Mouse (Mus musculus) testis, adult 2 months (tissue): ENCODE data around the gene Serpina3c. TPM values are rescaled to one million over a fixed set of nuclear protein-coding genes. Genes with fewer than 3 reads are reported as not detected.
"Not testable (repeated sequence)": the region's sequence is repeated elsewhere in the genome, so short reads cannot be mapped to it uniquely, and the experiment has no call there.

ENCODE experiments used
- H3K27ac ChIP-seq: fragments of 200-500 bp; 2 replicates; pipeline ENCODE4 v1.5.1; 2012; ENCODE audit warnings: low read depth, low read length; ENCODE audit not compliant: control insufficient read depth, insufficient read depth
- H3K27me3 ChIP-seq: fragments of 200-500 bp; 2 replicates; pipeline ENCODE4 v1.6.1; 2012; ENCODE audit warnings: mild to moderate bottlenecking, low read length, moderate library complexity; ENCODE audit not compliant: control insufficient read depth, insufficient read depth
- H3K36me3 ChIP-seq: fragments of 200-500 bp; 2 replicates; pipeline ENCODE4 v1.6.1; 2012; ENCODE audit warnings: mild to moderate bottlenecking, low read length; ENCODE audit not compliant: control insufficient read depth, insufficient read depth
- H3K4me1 ChIP-seq: fragments of 200-500 bp; 2 replicates; pipeline ENCODE4 v1.6.1; 2012; ENCODE audit warnings: low read length; ENCODE audit not compliant: control insufficient read depth, insufficient read depth
- H3K4me3 ChIP-seq: fragments of 200-500 bp; 2 replicates; pipeline ENCODE4 v1.5.1; 2012; ENCODE audit warnings: low read depth, mild to moderate bottlenecking, low read length, moderate library complexity, mixed read lengths; ENCODE audit not compliant: control insufficient read depth
- CTCF ChIP-seq: fragments of 200-500 bp; IDR thresholded peaks from 2 replicates; pipeline ENCODE4 v1.5.1; 2012; ENCODE audit warnings: low read depth, mild to moderate bottlenecking, inconsistent platforms, low read length, moderate library complexity; ENCODE audit not compliant: control insufficient read depth, insufficient read depth, insufficient replicate concordance
- POLR2A ChIP-seq: fragments of 200-500 bp; IDR thresholded peaks from 2 replicates; pipeline ENCODE4 v1.6.1; 2012; ENCODE audit warnings: low read depth, mild to moderate bottlenecking, inconsistent platforms, low read length, moderate library complexity; ENCODE audit not compliant: control insufficient read depth
- polyA plus RNA-seq: library from polyadenylated mRNA; depleted of rRNA; stranded (reverse); fragments of >200 nt; gene quantifications from 2 replicates; pipeline ENCODE4 v1.2.3, GENCODE M21; 2012; rRNA removed

Gene Serpina3c
- polyA plus RNA-seq, 1 experiment: 5.6 TPM

GRCm38 (mm10) chr12:104114921-104115579, 38.6 kb downstream of the Serpina3c start:
- no peaks in the 10 kb centered on the region for H3K4me1 ChIP-seq
- no peaks in the 10 kb centered on the region for H3K36me3 ChIP-seq
- no peak for TF ChIP-seq POLR2A
- TF ChIP-seq CTCF: no peak
- no peak overlapping the region for H3K4me3 ChIP-seq
- H3K27me3 ChIP-seq: no peaks in the 10 kb centered on the region
- no peak overlapping the region for H3K27ac ChIP-seq

- H3K27me3 ChIP-seq, H3K4me1 ChIP-seq, H3K36me3 ChIP-seq, H3K4me3 ChIP-seq: not testable (repeated sequence)
- H3K27ac ChIP-seq: peak within 1 kb of the TSS; percentile 75
These were observed 41.3 kb downstream of the Serpina3c start, which contains the start of gene Serpina3a for GRCm38 (mm10) chr12:104112333-104112732. Gene Serpina3a, plus strand, starts transcription at chr12:104112724.

GRCm38 (mm10) chr12:104108507-104108906, 45.2 kb downstream of the Serpina3c start:
- no peak overlapping the region for H3K27ac ChIP-seq
- H3K4me3 ChIP-seq: no peak overlapping the region
- TF ChIP-seq CTCF (no peak), POLR2A (no peak)
- no peaks in the 10 kb centered on the region for H3K27me3 ChIP-seq
- H3K4me1 ChIP-seq: no peaks in the 10 kb centered on the region
- H3K36me3 ChIP-seq: no peaks in the 10 kb centered on the region

GRCm38 (mm10) chr12:104106919-104107318, 46.8 kb downstream of the Serpina3c start:
- H3K36me3 ChIP-seq: no peaks in the 10 kb centered on the region
- no peak overlapping the region for H3K4me3 ChIP-seq
- no peaks in the 10 kb centered on the region for H3K4me1 ChIP-seq
- no peak for TF ChIP-seq CTCF
- no peak for TF ChIP-seq POLR2A
- no peak overlapping the region for H3K27ac ChIP-seq
- H3K27me3 ChIP-seq: no peaks in the 10 kb centered on the region

- TF ChIP-seq CTCF: no peak
- TF ChIP-seq POLR2A: no peak
- no peaks in the 10 kb centered on the region for H3K4me1 ChIP-seq
- H3K27ac ChIP-seq: no peak overlapping the region
- H3K36me3 ChIP-seq: no peaks in the 10 kb centered on the region
- H3K27me3 ChIP-seq: no peaks in the 10 kb centered on the region
- H3K4me3 ChIP-seq: no peak overlapping the region
These were observed 47.8 kb downstream of the Serpina3c start for GRCm38 (mm10) chr12:104105847-104106246.

GRCm38 (mm10) chr12:104100768-104101167, 52.9 kb downstream of the Serpina3c start, which contains the start of gene Serpina5:
Gene Serpina5, plus strand, starts transcription at chr12:104101113.
- TF ChIP-seq CTCF: no peak
- TF ChIP-seq POLR2A: no peak
- H3K27ac ChIP-seq: peak within 1 kb of the TSS; percentile 59
- H3K4me1 ChIP-seq: no peaks in the 10 kb centered on the region
- no peaks in the 10 kb centered on the region for H3K27me3 ChIP-seq
- no peak within 1 kb of the TSS; the same call in none of the 2 replicates for H3K4me3 ChIP-seq
- no peaks in the 10 kb centered on the region for H3K36me3 ChIP-seq

Other genes starting within 250 kb of the Serpina3c start
- gene Serpina1c, start 249.0 kb downstream of the Serpina3c start, polyA plus RNA-seq: 0.84 and 0.85 TPM in 2 replicates
- gene Serpina1e, start 194.9 kb downstream of the Serpina3c start, polyA plus RNA-seq: 0.67 TPM in 1 of 2 replicates, not detected in the other
- gene Serpina11, start 163.9 kb downstream of the Serpina3c start, polyA plus RNA-seq: not detected in 2 replicates
- 0.91 and 1.0 TPM in 2 replicates for gene Serpina9, start 140.1 kb downstream of the Serpina3c start, polyA plus RNA-seq
- not detected in 2 replicates for gene Serpina12, start 109.4 kb downstream of the Serpina3c start, polyA plus RNA-seq
- 29.7 and 50.2 TPM in 2 replicates for gene Serpina5, start 52.8 kb downstream of the Serpina3c start, polyA plus RNA-seq
- 12.3 and 25.2 TPM in 2 replicates for gene Serpina3a, start 41.1 kb downstream of the Serpina3c start, polyA plus RNA-seq
- 0.76 and 1.4 TPM in 2 replicates for gene Serpina3b, start 25.9 kb downstream of the Serpina3c start, polyA plus RNA-seq
- gene Serpina3f, start 60.7 kb upstream of the Serpina3c start, polyA plus RNA-seq: 0.05 TPM in 1 of 2 replicates, not detected in the other
- 8.0 and 14.4 TPM in 2 replicates for gene Serpina3g, start 82.4 kb upstream of the Serpina3c start, polyA plus RNA-seq
- gene Serpina3i, start 109.3 kb upstream of the Serpina3c start, polyA plus RNA-seq: 0.06 and 0.57 TPM in 2 replicates
- not detected in 2 replicates for gene Serpina3j, start 160.7 kb upstream of the Serpina3c start, polyA plus RNA-seq
- 0.13 and 0.17 TPM in 2 replicates for gene Serpina3k, start 184.6 kb upstream of the Serpina3c start, polyA plus RNA-seq
- gene Serpina3m, start 184.6 kb upstream of the Serpina3c start, polyA plus RNA-seq: not detected in 2 replicates